In genomic region chr3:93597221-93597913, GRCm38 (mm10) we compare ENCODE assay signal across 8 mouse cellular contexts. TPM values are rescaled to one million over a fixed set of nuclear protein-coding genes. Genes with fewer than 3 reads are reported as not detected.
DNase-seq lines count a peak whose midpoint lies in the region; ATAC-seq and TF ChIP-seq lines count a peak whose summit lies in the region.

No protein-coding gene starts in this region.

- no peaks in the 10 kb centered on the region for H3K9me3 ChIP-seq in embryonic facial prominence, embryonic 14.5 days (ENCODE audit: control insufficient read depth, low read length)
- no peaks in the 10 kb centered on the region for H3K9me3 ChIP-seq in heart, embryonic 16.5 days (replicated peaks; ENCODE audit: control insufficient read depth, low read length)
- H3K9me3 ChIP-seq in kidney, postnatal 0 days (replicated peaks; ENCODE audit: low read length), result no peaks in the 10 kb centered on the region
- H3K9me3 ChIP-seq in liver, embryonic 11.5 days (ENCODE audit: control insufficient read depth, low read length), result no peaks in the 10 kb centered on the region

- peak; percentile 95 for ATAC-seq in embryonic facial prominence, embryonic 14.5 days (ENCODE audit: low read depth)
- ATAC-seq in heart, embryonic 16.5 days (replicated peaks; ENCODE audit: extremely low read depth, insufficient read depth, low FRiP score), result peak; percentile 92
- peak; percentile 96 for ATAC-seq in kidney, postnatal 0 days (replicated peaks; ENCODE audit: low FRiP score, low read depth)
- ATAC-seq in liver, embryonic 11.5 days (replicated peaks; ENCODE audit: low FRiP score), result peak; percentile 73

- H3K27ac ChIP-seq in embryonic facial prominence, embryonic 14.5 days (replicated peaks; ENCODE audit: low read depth, low read length), result peak overlapping the region; percentile 70
- peak overlapping the region; percentile 77 for H3K27ac ChIP-seq in heart, embryonic 16.5 days (ENCODE audit: low read length)
- peak overlapping the region; percentile 70 for H3K27ac ChIP-seq in kidney, postnatal 0 days
- H3K27ac ChIP-seq in liver, embryonic 11.5 days (ENCODE audit: low read depth, low read length), result no peak overlapping the region

- H3K4me3 ChIP-seq in embryonic facial prominence, embryonic 14.5 days (ENCODE audit: low read depth, low read length), result no peak overlapping the region
- H3K4me3 ChIP-seq in heart, embryonic 16.5 days (ENCODE audit: low read length), result no peak overlapping the region
- H3K4me3 ChIP-seq in kidney, postnatal 0 days (replicated peaks; ENCODE audit: low read depth, low read length), result no peak overlapping the region
- H3K4me3 ChIP-seq in liver, embryonic 11.5 days (ENCODE audit: low read depth, low read length), result no peak overlapping the region

- peak; percentile 58 for DNase-seq in right cerebral cortex, adult 18-20 months
- no peak for DNase-seq in right cerebral cortex, postnatal 4 days
- peak; percentile 90 for DNase-seq in embryonic facial prominence, embryonic 14.5 days (ENCODE audit: low spot score)
- peak; percentile 99 for DNase-seq in kidney, postnatal 0 days (ENCODE audit: low spot score)
- peak; percentile 33 for DNase-seq in liver, embryonic 11.5 days (ENCODE audit: low spot score)
- peak; percentile 36 for DNase-seq in neural tube, embryonic 10.5 days (ENCODE audit: extremely low spot score, low spot score)
- DNase-seq in cerebellum, adult 9-10 months, result no peak

- 28% methylated on average over 5 of the region's 5 CpGs for WGBS in embryonic facial prominence, embryonic 14.5 days
- 40% methylated on average over 5 of the region's 5 CpGs for whole genome bisulfite sequencing in heart, embryonic 16.5 days
- 4% methylated on average over 5 of the region's 5 CpGs for WGBS in kidney, postnatal 0 days
- 56% methylated on average over 5 of the region's 5 CpGs for WGBS in liver, embryonic 11.5 days

- no peaks in the 10 kb centered on the region for H3K27me3 ChIP-seq in embryonic facial prominence, embryonic 14.5 days (replicated peaks; ENCODE audit: control insufficient read depth, insufficient read depth, low read length)
- H3K27me3 ChIP-seq in heart, embryonic 16.5 days (ENCODE audit: control insufficient read depth, insufficient read depth, low read length), result no peaks in the 10 kb centered on the region
- H3K27me3 ChIP-seq in kidney, postnatal 0 days (ENCODE audit: insufficient read depth, low read length), result no peaks in the 10 kb centered on the region
- no peaks in the 10 kb centered on the region for H3K27me3 ChIP-seq in liver, embryonic 11.5 days (replicated peaks; ENCODE audit: control insufficient read depth, insufficient read depth, low read length)

- H3K36me3 ChIP-seq in embryonic facial prominence, embryonic 14.5 days (ENCODE audit: control insufficient read depth, insufficient read depth, low read length), result no peaks in the 10 kb centered on the region
- no peaks in the 10 kb centered on the region for H3K36me3 ChIP-seq in heart, embryonic 16.5 days (ENCODE audit: control insufficient read depth, insufficient read depth)
- H3K36me3 ChIP-seq in kidney, postnatal 0 days (ENCODE audit: insufficient read depth, low read length), result no peaks in the 10 kb centered on the region
- H3K36me3 ChIP-seq in liver, embryonic 11.5 days (ENCODE audit: control insufficient read depth, insufficient read depth, low read length), result no peaks in the 10 kb centered on the region

- no peak for TF ChIP-seq CTCF in kidney, postnatal 0 days (IDR thresholded peaks at IDR 0.05; ENCODE audit: low read depth)

- H3K4me2 ChIP-seq in embryonic facial prominence, embryonic 14.5 days (ENCODE audit: low read depth, low read length), result no peak overlapping the region
- no peak overlapping the region for H3K4me2 ChIP-seq in heart, embryonic 16.5 days (ENCODE audit: low read depth, low read length)
- no peak overlapping the region for H3K4me2 ChIP-seq in kidney, postnatal 0 days (ENCODE audit: low read length)
- no peak overlapping the region for H3K4me2 ChIP-seq in liver, embryonic 11.5 days

- H3K4me1 ChIP-seq in embryonic facial prominence, embryonic 14.5 days (ENCODE audit: control insufficient read depth, insufficient read depth, low read length), result peaks cover 10% of the 10 kb centered on the region; the same call in 1 of the 2 replicates
- H3K4me1 ChIP-seq in heart, embryonic 16.5 days (ENCODE audit: control insufficient read depth, insufficient read depth, low read length), result peaks cover 5% of the 10 kb centered on the region; the same call in 1 of the 2 replicates
- peaks cover 14% of the 10 kb centered on the region for H3K4me1 ChIP-seq in kidney, postnatal 0 days (replicated peaks; ENCODE audit: insufficient read depth, low read length)
- no peaks in the 10 kb centered on the region for H3K4me1 ChIP-seq in liver, embryonic 11.5 days (replicated peaks; ENCODE audit: control insufficient read depth, insufficient read depth, low read length)

- H3K9ac ChIP-seq in embryonic facial prominence, embryonic 14.5 days (ENCODE audit: low read depth, low read length), result no peak overlapping the region
- no peak overlapping the region for H3K9ac ChIP-seq in heart, embryonic 16.5 days (ENCODE audit: low read length)
- no peak overlapping the region for H3K9ac ChIP-seq in kidney, postnatal 0 days (ENCODE audit: low read depth, low read length)
- no peak overlapping the region for H3K9ac ChIP-seq in liver, embryonic 11.5 days (ENCODE audit: low read depth, low read length)

RNA-seq across cellular contexts. Expression of gene S100a10, which starts 42.5 kb away (rescaled TPM):
- polyA plus RNA-seq in embryonic facial prominence, embryonic 14.5 days (2014; fragmentation: Nextera tagmentation; extraction: Ambion mirVana), result 687 and 752 TPM in 2 replicates
- polyA plus RNA-seq in heart, embryonic 16.5 days (2015; fragmentation: Nextera tagmentation; extraction: Ambion mirVana), result 222 and 243 TPM in 2 replicates
- polyA plus RNA-seq in kidney, postnatal 0 days (2015; fragmentation: Nextera tagmentation; extraction: Ambion mirVana), result 534 and 566 TPM in 2 replicates
- 137 and 144 TPM in 2 replicates for polyA plus RNA-seq in liver, embryonic 11.5 days (2014; fragmentation: Nextera tagmentation; extraction: Ambion mirVana)

RNA-seq across cellular contexts. Expression of gene Tdpoz2, which starts 55.1 kb away (rescaled TPM):
- not detected in 2 replicates for polyA plus RNA-seq in embryonic facial prominence, embryonic 14.5 days (2014; fragmentation: Nextera tagmentation; extraction: Ambion mirVana)
- not detected in 2 replicates for polyA plus RNA-seq in heart, embryonic 16.5 days (2015; fragmentation: Nextera tagmentation; extraction: Ambion mirVana)
- polyA plus RNA-seq in kidney, postnatal 0 days (2015; fragmentation: Nextera tagmentation; extraction: Ambion mirVana), result not detected in 2 replicates
- polyA plus RNA-seq in liver, embryonic 11.5 days (2014; fragmentation: Nextera tagmentation; extraction: Ambion mirVana), result not detected in 2 replicates

Comparison
In these comparisons a context has a peak if more than half of its experiments do, and no peak if none do; other contexts are left out.
1. DNase-seq: peak in right cerebral cortex, adult 18-20 months (single experiment), embryonic facial prominence, embryonic 14.5 days (single experiment), kidney, postnatal 0 days (single experiment), liver, embryonic 11.5 days (single experiment) and neural tube, embryonic 10.5 days (single experiment); none in right cerebral cortex, postnatal 4 days (single experiment) and cerebellum, adult 9-10 months (single experiment).
2. Peak in every context shown above with its lines, with median percentiles within 50 percentile points of each other: ATAC-seq.